Mouse (Mus musculus) liver, embryonic 14.5 days (tissue): Measurements from ENCODE around the gene Cdcp2.

ENCODE experiments used
- CTCF ChIP-seq: IDR thresholded peaks from 2 replicates; pipeline ENCODE4 v1.5.1; 2016; ENCODE audit warnings: antibody characterized with exemption, low read depth, control low read depth
- EP300 ChIP-seq: IDR thresholded peaks from 2 replicates; pipeline ENCODE4 v1.6.1; 2016; ENCODE audit warnings: antibody characterized with exemption, low read depth

DNA sequence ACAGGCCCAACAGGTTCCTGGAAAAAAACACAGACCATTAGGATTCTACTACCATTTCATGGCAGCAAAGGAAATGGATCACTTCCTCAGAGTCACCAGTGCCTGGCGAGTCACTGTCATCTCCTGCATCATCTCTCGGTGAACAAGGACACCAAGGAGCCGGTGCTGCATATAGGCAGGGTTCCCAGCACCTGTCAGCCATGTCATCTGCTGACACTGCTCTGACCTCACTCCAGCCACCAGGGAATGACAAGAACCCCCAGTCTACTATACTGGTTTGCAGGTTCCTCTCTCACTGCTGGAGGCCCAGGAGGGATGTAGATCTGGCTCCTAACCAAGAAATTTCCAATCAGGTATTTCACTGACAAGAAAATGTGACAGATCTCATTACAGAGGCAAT is 40.6 kb upstream of the Cdcp2 start:
- no peak for TF ChIP-seq EP300
- TF ChIP-seq CTCF: no peak
